Mouse (Mus musculus): ENCODE data around the gene Speg.

GRCm38 (mm10) chr1:75388898-75389515, 13.9 kb downstream of the Speg start:
- no peak for TF ChIP-seq POLR2A (IDR thresholded peaks at IDR 0.05; ENCODE audit: insufficient read depth, low read depth, low read length)
- no peak for TF ChIP-seq CTCF (IDR thresholded peaks at IDR 0.05)
- TF ChIP-seq EP300 (IDR thresholded peaks at IDR 0.05; ENCODE audit: insufficient read depth, low read depth, low read length) = no peak
